12 mouse cellular contexts compared by ENCODE assay signal in genomic region chr14:80257086-80257485, GRCm38 (mm10).
A peak's percentile ranks its signal among the peaks of the same experiment; 100 is the strongest.
DNase-seq lines count a peak whose midpoint lies in the region; ATAC-seq lines count a peak whose summit lies in the region.
"Had no signal": no experiment of that assay in that cellular context is flagged by ENCODE, and none has a peak within 500 bp of the region (broad histone marks: within the 10 kb centered on the region; RNA-seq: fewer than 3 reads in every experiment).

No protein-coding gene starts in this region.

- 46% methylated on average over 3 of the region's 3 CpGs for WGBS in heart, embryonic 11.5 days (ENCODE audit: insufficient replicate concordance)
- WGBS in kidney, embryonic 16.5 days: 35% methylated on average over 3 of the region's 3 CpGs

- H3K9me3 ChIP-seq in heart, embryonic 11.5 days (replicated peaks; ENCODE audit: control insufficient read depth, low read length): no peaks in the 10 kb centered on the region
- no peaks in the 10 kb centered on the region for H3K9me3 ChIP-seq in kidney, embryonic 16.5 days (ENCODE audit: low read length)
- H3K9me3 ChIP-seq: embryonic facial prominence, embryonic 15.5 days; lung, embryonic 15.5 days; midbrain, embryonic 13.5 days had no signal

- H3K36me3 ChIP-seq in heart, embryonic 11.5 days (ENCODE audit: control insufficient read depth, insufficient read depth, low read length): no peaks in the 10 kb centered on the region
- H3K36me3 ChIP-seq in kidney, embryonic 16.5 days (ENCODE audit: insufficient read depth, low read length): no peaks in the 10 kb centered on the region
- H3K36me3 ChIP-seq: embryonic facial prominence, embryonic 15.5 days; lung, embryonic 15.5 days; midbrain, embryonic 13.5 days had no signal

- no peak overlapping the region for H3K9ac ChIP-seq in heart, embryonic 11.5 days (ENCODE audit: low read depth, low read length)
- no peak overlapping the region for H3K9ac ChIP-seq in kidney, embryonic 16.5 days (replicated peaks; ENCODE audit: low read length)
- H3K9ac ChIP-seq: embryonic facial prominence, embryonic 15.5 days; lung, embryonic 15.5 days; midbrain, embryonic 13.5 days had no signal

- no peak for ATAC-seq in heart, embryonic 11.5 days (replicated peaks; ENCODE audit: insufficient number of reproducible peaks, low FRiP score, low TSS enrichment)
- ATAC-seq in kidney, embryonic 16.5 days (ENCODE audit: low FRiP score, low TSS enrichment): peak; percentile 87; the same call in 1 of the 2 replicates
- ATAC-seq: midbrain, embryonic 13.5 days; Patski had no signal

- DNase-seq in adrenal gland, postnatal 14 days: peak; percentile 35
- DNase-seq in adrenal gland, postnatal 4 days (ENCODE audit: low spot score in 2 of 2): no peak
- DNase-seq in heart, postnatal 4 days: peak; percentile 45
- peak; percentile 48 for DNase-seq in NIH3T3 (ENCODE audit: low read depth)
- no peak for DNase-seq in lung, adult 18-20 months
- DNase-seq in liver: no peak

- H3K27ac ChIP-seq in heart, embryonic 11.5 days (ENCODE audit: low read depth, low read length): no peak overlapping the region
- no peak overlapping the region for H3K27ac ChIP-seq in kidney, embryonic 16.5 days (ENCODE audit: low read length)
- H3K27ac ChIP-seq: embryonic facial prominence, embryonic 15.5 days; lung, embryonic 15.5 days; midbrain, embryonic 13.5 days had no signal

- H3K4me2 ChIP-seq in heart, embryonic 11.5 days: no peak overlapping the region
- no peak overlapping the region for H3K4me2 ChIP-seq in kidney, embryonic 16.5 days (replicated peaks; ENCODE audit: low read depth, low read length)
- H3K4me2 ChIP-seq: embryonic facial prominence, embryonic 15.5 days; lung, embryonic 15.5 days; midbrain, embryonic 13.5 days had no signal

- no peak overlapping the region for H3K4me3 ChIP-seq in heart, embryonic 11.5 days (ENCODE audit: low read depth, low read length)
- no peak overlapping the region for H3K4me3 ChIP-seq in kidney, embryonic 16.5 days (ENCODE audit: low read length)
- H3K4me3 ChIP-seq: embryonic facial prominence, embryonic 15.5 days; lung, embryonic 15.5 days; midbrain, embryonic 13.5 days had no signal

- H3K27me3 ChIP-seq in heart, embryonic 11.5 days (ENCODE audit: control insufficient read depth, insufficient read depth, low read length): no peaks in the 10 kb centered on the region
- H3K27me3 ChIP-seq in kidney, embryonic 16.5 days (ENCODE audit: insufficient read depth, low read length): no peaks in the 10 kb centered on the region
- H3K27me3 ChIP-seq: embryonic facial prominence, embryonic 15.5 days; lung, embryonic 15.5 days; midbrain, embryonic 13.5 days; Patski had no signal

- H3K4me1 ChIP-seq in heart, embryonic 11.5 days (ENCODE audit: control insufficient read depth, insufficient read depth, low read length): no peaks in the 10 kb centered on the region
- 0 out of 2 replicates have a peak, but pooled peaks cover 3% of the 10 kb centered on the region for H3K4me1 ChIP-seq in kidney, embryonic 16.5 days (ENCODE audit: insufficient read depth, low read length)
- H3K4me1 ChIP-seq: embryonic facial prominence, embryonic 15.5 days; lung, embryonic 15.5 days; midbrain, embryonic 13.5 days had no signal

Comparison
In these comparisons a context has a peak if more than half of its experiments do, and no peak if none do; other contexts are left out.
1. DNase-seq: peak in adrenal gland, postnatal 14 days (single experiment), heart, postnatal 4 days (single experiment) and NIH3T3 (single experiment); none in adrenal gland, postnatal 4 days (0 of 2), lung, adult 18-20 months (0 of 2) and liver (single experiment).